Mouse (Mus musculus): ENCODE measurements around the gene Elmod3.
A peak's percentile ranks its signal among the peaks of the same experiment; 100 is the strongest.

Elmod3 gene

GRCm38 (mm10) chr6:72615151-72615550 is 16.9 kb upstream of the Elmod3 start:
- no peak for DNase-seq (ENCODE audit: low spot score)

DNA sequence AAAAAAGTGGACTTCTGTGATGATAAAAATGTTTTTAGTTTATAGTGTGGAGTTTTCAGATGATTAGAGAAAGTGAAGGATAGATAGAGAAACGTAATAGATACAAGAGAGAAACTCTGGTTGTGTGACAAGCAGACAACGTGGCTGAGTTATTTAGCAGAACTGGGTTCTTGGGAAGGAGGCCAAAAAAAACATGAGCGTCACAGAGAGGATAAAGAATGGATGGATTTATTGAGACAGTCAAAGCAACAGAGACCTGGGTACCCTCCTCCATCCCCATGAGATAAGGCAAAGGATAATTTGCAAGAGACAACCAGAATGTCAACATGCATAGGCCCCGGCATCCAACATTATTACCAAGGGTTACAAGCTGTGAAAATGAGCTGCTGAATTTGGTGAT is 12.0 kb upstream of the Elmod3 start:
- no peak for DNase-seq (ENCODE audit: low spot score)

DNA sequence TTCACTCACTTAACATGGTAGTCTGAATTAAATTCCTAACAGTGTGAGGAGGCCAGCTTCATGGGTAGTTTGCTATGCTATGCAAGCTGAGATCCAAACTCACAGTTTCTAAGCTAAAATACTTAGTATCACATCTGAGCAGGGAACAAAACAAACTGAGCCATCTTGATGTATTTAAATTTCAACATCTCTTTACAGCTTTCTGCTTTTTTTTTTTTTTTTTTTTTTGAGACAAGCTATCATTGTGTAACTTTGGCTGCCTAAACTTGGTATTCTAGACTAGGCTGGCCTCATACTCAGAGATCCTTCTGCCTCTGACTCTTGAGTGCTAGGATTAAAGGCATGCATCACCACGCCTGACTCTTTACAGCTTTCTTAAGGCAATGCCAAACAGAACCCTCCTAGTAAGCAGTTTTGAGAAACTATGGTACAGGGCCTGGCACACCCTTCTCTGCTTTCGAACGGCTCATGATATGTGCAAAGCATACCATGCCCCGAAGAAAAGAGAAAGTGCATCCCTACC is 10.5 kb upstream of the Elmod3 start:
- no peak for DNase-seq (ENCODE audit: low spot score)

- DNase-seq (ENCODE audit: low spot score): no peak
Observed at GRCm38 (mm10) chr6:72607676-72608075, 9.5 kb upstream of the Elmod3 start.

DNA sequence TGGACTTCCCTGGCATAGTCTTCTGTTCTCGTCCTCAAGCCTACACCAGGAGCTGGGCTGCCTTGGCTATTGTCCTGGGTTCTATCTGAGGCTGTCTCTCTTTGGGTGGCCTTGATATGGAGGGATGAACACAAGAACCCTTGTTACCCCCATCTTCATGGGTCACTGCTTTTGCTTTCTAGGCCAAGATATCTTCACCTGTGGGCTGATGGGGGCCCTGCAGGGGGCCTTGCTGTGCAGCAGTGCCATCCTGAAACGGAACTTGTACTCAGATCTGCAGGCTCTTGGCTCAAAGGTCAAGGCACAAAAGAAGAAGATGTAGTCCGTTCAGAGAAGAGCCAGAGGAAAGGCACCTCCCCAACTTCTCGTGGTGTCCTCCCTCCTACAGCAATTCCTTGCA is 8.8 kb upstream of the Elmod3 start:
- DNase-seq (ENCODE audit: low spot score): no peak

- no peak for DNase-seq (ENCODE audit: low spot score)
Observed at GRCm38 (mm10) chr6:72604066-72604465, 5.9 kb upstream of the Elmod3 start.

DNA sequence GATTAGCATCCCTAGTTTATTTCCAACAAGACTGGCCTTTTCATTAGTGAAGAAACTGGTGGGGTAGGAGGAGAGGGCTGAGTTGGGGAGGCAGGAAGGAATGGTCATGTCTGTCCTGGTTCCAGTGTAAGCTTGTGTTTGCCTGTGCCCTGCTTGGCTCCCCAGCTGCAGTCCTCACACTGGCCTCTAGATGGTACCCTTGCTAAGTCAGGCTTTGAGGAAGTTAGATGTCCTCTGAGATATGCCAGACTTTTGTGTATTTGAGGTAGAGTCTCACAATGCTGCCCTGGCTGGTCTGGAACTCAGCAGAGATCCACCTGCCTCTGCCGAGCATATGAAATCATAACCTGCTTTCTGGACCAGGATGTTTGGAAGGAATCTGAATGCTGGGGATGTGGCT is 3.5 kb upstream of the Elmod3 start:
- peak; percentile 81 for DNase-seq (ENCODE audit: low spot score)

GRCm38 (mm10) chr6:72600771-72601170 is 2.6 kb upstream of the Elmod3 start:
- DNase-seq (ENCODE audit: low spot score): no peak

- no peak for DNase-seq (ENCODE audit: low spot score)
Observed at GRCm38 (mm10) chr6:72600216-72600615, 2.0 kb upstream of the Elmod3 start.

DNA sequence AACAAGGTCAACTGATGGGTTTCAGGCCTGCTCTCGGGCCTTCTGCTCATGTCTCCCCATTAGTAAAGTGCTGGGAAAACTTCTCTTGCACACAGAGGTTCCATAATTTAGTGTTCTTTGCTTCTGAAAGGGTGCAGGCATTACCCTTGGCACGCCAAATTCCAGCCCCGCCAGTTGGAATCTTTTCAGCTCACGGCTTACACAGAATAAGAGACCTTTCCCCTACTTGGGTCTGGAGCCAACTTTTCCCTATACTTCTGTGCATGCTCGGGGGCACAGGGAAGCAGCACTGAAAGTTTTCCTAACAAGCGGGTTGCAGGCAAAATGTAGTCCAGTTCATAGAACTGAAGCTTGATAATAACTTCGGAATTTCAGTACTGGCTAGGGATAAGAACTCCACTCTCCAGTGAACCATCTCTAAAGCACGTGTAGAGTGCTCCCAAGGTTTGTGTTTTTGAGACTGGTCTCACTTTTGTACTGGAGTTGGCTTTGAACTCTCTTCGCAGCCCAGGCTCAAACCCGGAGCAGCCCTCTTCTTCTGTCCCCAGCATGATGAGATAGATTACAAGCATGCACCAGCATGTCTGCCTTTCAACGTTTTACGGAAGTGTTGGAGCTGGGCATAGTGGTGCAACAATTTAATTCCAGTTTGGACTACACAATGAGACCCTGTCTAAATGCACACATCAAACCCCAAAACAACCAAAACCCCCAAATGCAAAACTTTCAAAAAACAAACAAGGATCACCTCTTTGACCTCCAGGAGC is 761 bp upstream of the Elmod3 start:
- DNase-seq (ENCODE audit: low spot score): no peak

- DNase-seq (ENCODE audit: low spot score): no peak
Observed at GRCm38 (mm10) chr6:72597083-72597874, 934 bp downstream of the Elmod3 start.

DNA sequence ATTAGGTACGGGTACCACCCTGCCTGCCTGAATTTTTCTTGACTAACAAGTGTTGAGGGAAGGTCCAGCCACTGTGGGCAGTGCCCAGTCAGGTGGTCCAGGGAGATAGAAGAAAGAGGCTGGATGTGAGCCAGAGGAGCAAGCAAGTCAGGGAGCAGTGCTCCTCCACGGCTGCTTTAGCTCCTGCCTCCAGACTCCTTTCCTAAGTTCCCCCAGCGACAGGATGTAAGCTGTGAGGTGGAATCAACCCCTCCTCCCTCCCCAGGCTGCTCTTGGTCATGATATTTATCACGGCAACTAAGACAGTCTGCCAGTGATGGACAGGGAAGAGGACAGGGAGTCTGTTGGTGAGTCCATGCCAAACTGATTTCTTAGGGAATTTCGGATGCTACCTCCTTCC is 4.3 kb downstream of the Elmod3 start:
- no peak for DNase-seq (ENCODE audit: low spot score)

GRCm38 (mm10) chr6:72593011-72593803 is 5.0 kb downstream of the Elmod3 start:
- DNase-seq (ENCODE audit: low spot score): no peak

GRCm38 (mm10) chr6:72590111-72590510 is 8.1 kb downstream of the Elmod3 start:
- no peak for DNase-seq (ENCODE audit: low spot score)

- DNase-seq (ENCODE audit: low spot score): no peak
Observed at GRCm38 (mm10) chr6:72588307-72588706, 9.9 kb downstream of the Elmod3 start.

DNA sequence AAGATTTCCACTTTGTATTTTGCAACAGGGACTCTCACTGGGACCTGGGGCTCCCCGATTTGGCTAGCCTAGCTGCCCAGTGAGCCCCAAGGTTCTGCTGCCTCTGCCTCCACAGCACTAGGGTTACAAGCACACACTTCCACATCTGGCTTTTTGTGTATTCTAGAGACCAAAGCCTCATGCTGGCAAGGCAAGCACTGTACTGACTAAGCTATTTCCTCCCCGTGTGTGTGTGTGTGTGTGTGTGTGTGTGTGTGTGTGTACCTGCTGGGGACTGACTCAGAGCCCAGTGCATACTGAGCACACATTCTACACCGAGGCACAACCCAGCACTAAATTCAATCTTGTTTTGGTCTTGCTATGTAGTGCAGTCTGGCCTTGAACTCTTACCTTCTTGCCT is 11.5 kb downstream of the Elmod3 start:
- no peak for DNase-seq (ENCODE audit: low spot score)

DNA sequence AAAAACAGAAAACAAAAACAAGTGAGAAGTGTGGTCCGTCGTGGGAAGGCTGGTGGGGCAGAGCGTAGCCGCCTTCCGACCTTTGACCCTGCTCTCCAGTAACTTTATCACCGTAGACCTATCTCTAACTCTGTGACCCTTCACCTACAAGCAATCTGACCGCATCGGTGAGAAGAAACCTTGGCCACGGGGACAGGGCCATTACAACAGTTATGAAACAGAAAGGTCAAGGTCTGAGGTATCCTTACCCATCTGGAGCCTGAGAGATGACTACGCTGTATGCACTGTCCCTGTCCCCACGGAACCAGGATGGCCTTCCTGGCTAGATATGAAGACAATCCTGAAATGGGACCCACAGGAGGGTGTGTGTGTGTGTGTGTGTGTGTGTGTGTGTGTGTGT is 14.1 kb downstream of the Elmod3 start:
- no peak for DNase-seq (ENCODE audit: low spot score)

- no peak for DNase-seq (ENCODE audit: low spot score)
Observed at GRCm38 (mm10) chr6:72583211-72583839, 14.9 kb downstream of the Elmod3 start.

DNA sequence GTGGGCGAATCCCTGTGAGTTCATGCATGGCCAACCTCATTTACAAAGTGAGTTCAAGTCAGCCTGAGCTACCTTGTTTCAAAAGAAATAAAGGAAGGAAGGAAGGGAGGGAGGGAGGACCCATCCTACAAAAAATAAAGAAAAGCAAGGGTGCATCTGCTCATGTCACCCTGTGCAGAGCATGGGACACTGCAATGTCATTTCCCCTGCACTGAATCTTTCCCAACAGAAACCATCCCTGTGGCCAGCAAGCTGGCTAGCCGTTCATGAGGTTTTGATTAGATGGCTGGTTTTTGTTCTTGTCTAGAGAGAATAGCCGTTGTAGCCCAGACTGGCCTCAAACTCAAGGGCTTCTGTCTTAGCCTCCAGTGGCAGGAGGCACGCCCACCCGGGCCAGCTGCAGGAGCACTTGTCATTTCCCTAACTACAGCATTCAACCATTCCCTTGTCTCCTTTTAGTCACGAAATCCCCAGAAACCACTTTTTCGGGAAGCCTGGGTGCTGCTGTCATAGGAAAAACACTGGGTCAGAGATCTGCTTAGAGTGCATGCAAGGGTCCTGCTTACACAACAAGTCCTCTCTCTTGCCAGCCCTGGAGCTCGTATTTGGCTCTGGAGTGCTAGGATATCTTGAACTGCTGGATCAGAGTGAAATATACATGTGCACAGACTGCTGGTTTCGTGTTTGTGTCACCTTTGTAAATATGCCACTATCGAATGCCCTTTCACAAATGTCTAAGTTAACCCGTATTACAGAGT is 16.4 kb downstream of the Elmod3 start:
- DNase-seq (ENCODE audit: low spot score): no peak

GRCm38 (mm10) chr6:72576041-72576440 is 22.2 kb downstream of the Elmod3 start:
- DNase-seq (ENCODE audit: low spot score): no peak

GRCm38 (mm10) chr6:72571826-72572225 is 26.4 kb downstream of the Elmod3 start:
- DNase-seq (ENCODE audit: low spot score): no peak

Measured in T-cell, adult 2 months (primary cell).